Mouse (Mus musculus): ENCODE results near the gene Fam216b.

DNA sequence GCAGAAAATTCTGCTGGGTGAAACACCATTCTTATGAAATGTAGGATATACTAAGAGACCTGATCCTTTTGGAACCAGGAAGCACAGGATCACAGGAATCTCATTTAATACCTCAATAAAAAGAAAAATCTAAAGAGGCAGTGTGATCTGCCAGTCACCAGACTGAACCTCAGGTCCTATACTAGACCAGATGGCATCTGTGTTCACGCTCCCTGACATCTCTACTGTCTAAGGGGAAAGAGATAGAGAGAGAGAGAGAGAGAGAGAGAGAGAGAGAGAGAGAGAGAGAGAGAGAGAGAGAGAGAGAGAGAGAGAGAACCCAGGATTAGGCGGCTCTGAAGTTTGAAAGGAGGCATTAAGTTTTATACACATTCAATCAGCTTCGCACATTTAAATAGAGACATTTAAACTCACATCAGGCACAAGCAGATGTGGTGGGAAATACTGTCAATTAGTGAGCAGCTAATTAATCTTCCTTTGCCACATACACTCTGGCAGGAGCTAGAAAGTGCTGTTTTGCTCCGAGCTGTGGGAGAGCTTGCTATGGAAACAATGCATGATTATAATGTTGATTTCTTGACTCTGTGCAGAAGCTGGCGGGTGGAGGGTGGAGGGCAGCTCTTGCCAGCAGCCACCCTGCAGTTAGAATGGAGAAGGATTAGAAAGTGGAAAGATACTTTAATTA, 43.7 kb upstream of the Fam216b start:
- TF ChIP-seq CTCF (conservative IDR thresholded peaks at IDR 0.05; ENCODE audit: low read length) (no peak), POU5F1 (IDR thresholded peaks at IDR 0.05; ENCODE audit: borderline replicate concordance, low read length) (no peak), NANOG (IDR thresholded peaks at IDR 0.05; ENCODE audit: borderline replicate concordance, low read length) (no peak)

Measured in E14TG2a.4 (cell line).